Mouse (Mus musculus) retina, embryonic 14.5 days (tissue): ENCODE data around the gene Bloc1s6.

Experiments used
- DNase-seq: peaks from one replicate; pipeline ENCODE4 v3.0.0-alpha.2; 2015; ENCODE audit warnings: low spot score

The Bloc1s6 gene

GRCm38 (mm10) chr2:122765071-122765793, 26.9 kb downstream of the Bloc1s6 start, which contains the start of gene Sqor:
Sqor (plus strand) TSS chr2:122765237.
- peak; percentile 60 for DNase-seq

- no peak for DNase-seq
Measured at GRCm38 (mm10) chr2:122765794-122766145, 27.5 kb downstream of the Bloc1s6 start.

- DNase-seq, result no peak
Measured at GRCm38 (mm10) chr2:122771002-122771401, 32.7 kb downstream of the Bloc1s6 start.

GRCm38 (mm10) chr2:122772899-122773298, 34.6 kb downstream of the Bloc1s6 start:
- DNase-seq, result no peak

GRCm38 (mm10) chr2:122775491-122775890, 37.2 kb downstream of the Bloc1s6 start:
- DNase-seq, result no peak

GRCm38 (mm10) chr2:122776823-122777222, 38.5 kb downstream of the Bloc1s6 start:
- DNase-seq, result no peak

- DNase-seq, result no peak
Measured at GRCm38 (mm10) chr2:122779967-122780366, 41.7 kb downstream of the Bloc1s6 start.

- DNase-seq, result no peak
Measured at GRCm38 (mm10) chr2:122780447-122780846, 42.1 kb downstream of the Bloc1s6 start.

- DNase-seq, result no peak
Measured at GRCm38 (mm10) chr2:122781590-122782356, 43.5 kb downstream of the Bloc1s6 start.

- no peak for DNase-seq
Measured at GRCm38 (mm10) chr2:122783730-122784129, 45.4 kb downstream of the Bloc1s6 start.

GRCm38 (mm10) chr2:122784701-122785100, 46.4 kb downstream of the Bloc1s6 start:
- DNase-seq, result no peak

GRCm38 (mm10) chr2:122786167-122786566, 47.9 kb downstream of the Bloc1s6 start:
- no peak for DNase-seq

- no peak for DNase-seq
Measured at GRCm38 (mm10) chr2:122789311-122789710, 51.0 kb downstream of the Bloc1s6 start.

- no peak for DNase-seq
Measured at GRCm38 (mm10) chr2:122789730-122790129, 51.4 kb downstream of the Bloc1s6 start.
